Mouse (Mus musculus) cerebellum, adult 2 months (tissue): ENCODE measurements around the gene Prss57. TPM values are rescaled to one million over a fixed set of nuclear protein-coding genes. Genes with fewer than 3 reads are reported as not detected.
"Not testable (repeated sequence)": the region's sequence is repeated elsewhere in the genome, so short reads cannot be mapped to it uniquely, and the experiment has no call there.

Source experiments
- DNase-seq, 2 experiments: peaks; one replicate each; pipeline ENCODE4 v3.0.0; 2021
- H3K27ac ChIP-seq: fragments of 200-500 bp; 2 replicates; pipeline ENCODE4 v1.5.1; 2012; ENCODE audit warnings: low read length, control low read depth, inconsistent platforms; ENCODE audit not compliant: insufficient read depth
- H3K27me3 ChIP-seq: fragments of 200-500 bp; 2 replicates; pipeline ENCODE4 v1.6.1; 2012; ENCODE audit warnings: inconsistent platforms, mild to moderate bottlenecking, low read length, moderate library complexity; ENCODE audit not compliant: control insufficient read depth, insufficient read depth
- H3K4me1 ChIP-seq: fragments of 200-500 bp; 2 replicates; pipeline ENCODE4 v1.6.1; 2011; ENCODE audit warnings: low read length; ENCODE audit not compliant: control insufficient read depth, insufficient read depth
- H3K4me3 ChIP-seq: fragments of 200-500 bp; replicated peaks from 2 replicates; pipeline ENCODE3; 2011; ENCODE audit warnings: mild to moderate bottlenecking, low read depth, low read length, control low read depth; ENCODE audit not compliant: insufficient read depth
- CTCF ChIP-seq: fragments of 200-500 bp; IDR thresholded peaks from 2 replicates; pipeline ENCODE4 v1.5.1; 2011; ENCODE audit warnings: low read depth, mild to moderate bottlenecking, control low read depth, low read length, moderate library complexity, borderline replicate concordance; ENCODE audit not compliant: insufficient read depth
- POLR2A ChIP-seq: fragments of 200-500 bp; IDR thresholded peaks from 2 replicates; pipeline ENCODE4 v1.6.1; 2011; ENCODE audit warnings: low read length, control low read depth, borderline replicate concordance; ENCODE audit not compliant: insufficient read depth
- WGBS: fragments of 180-500 bp; shearing (Covaris S2); methylation state at CpG from one replicate; pipeline ENCODE4 v1.1.7; 2018; 5-methylcytosine and 5-hydroxymethylcytosine counted together
- polyA plus RNA-seq: library from polyadenylated mRNA; depleted of rRNA; stranded (reverse); fragments of >200 nt; gene quantifications from 2 replicates; pipeline ENCODE4 v1.2.3, GENCODE M21; 2012

Gene Prss57
- polyA plus RNA-seq, 1 experiment, result 0.16 TPM

GRCm38 (mm10) chr10:79766508-79767325 is 24.0 kb downstream of the Prss57 start, which contains the start of gene Rnf126:
Gene Rnf126 (minus strand): TSS chr10:79766952.
- H3K27me3 ChIP-seq, result no peaks in the 10 kb centered on the region
- H3K27ac ChIP-seq, result peak within 1 kb of the TSS; percentile 77
- H3K4me1 ChIP-seq, result peaks cover 28% of the 10 kb centered on the region
- H3K4me3 ChIP-seq, result peak within 1 kb of the TSS; percentile 82
- 1% methylated on average over 101 of the region's 101 CpGs for WGBS
- TF ChIP-seq CTCF, result no peak
- TF ChIP-seq POLR2A, result peak; percentile 52
- peak; percentile 99 to 100 for DNase-seq

- 5% methylated on average over 16 of the region's 16 CpGs for WGBS
- peaks cover 28% of the 10 kb centered on the region for H3K4me1 ChIP-seq
- peak overlapping the region; percentile 82 for H3K4me3 ChIP-seq
- H3K27ac ChIP-seq, result peak overlapping the region; percentile 77
- TF ChIP-seq POLR2A, result no peak
- TF ChIP-seq CTCF, result no peak
- no peaks in the 10 kb centered on the region for H3K27me3 ChIP-seq
- no peak for DNase-seq
These were observed 24.7 kb downstream of the Prss57 start for GRCm38 (mm10) chr10:79766001-79766507.

GRCm38 (mm10) chr10:79765228-79765745 is 25.5 kb downstream of the Prss57 start:
- 39% methylated on average over 2 of the region's 2 CpGs for WGBS
- Histone ChIP-seq H3K4me1 (peaks cover 28% of the 10 kb centered on the region), H3K27me3 (no peaks in the 10 kb centered on the region), H3K4me3 (peak overlapping the region; percentile 82), H3K27ac (no peak overlapping the region)
- no peak for TF ChIP-seq POLR2A
- TF ChIP-seq CTCF, result no peak
- DNase-seq, result no peak

GRCm38 (mm10) chr10:79764234-79764633 is 26.5 kb downstream of the Prss57 start:
- H3K4me3 ChIP-seq, result no peak overlapping the region
- TF ChIP-seq POLR2A (no peak), CTCF (no peak)
- H3K27ac ChIP-seq, result no peak overlapping the region
- no peaks in the 10 kb centered on the region for H3K27me3 ChIP-seq
- DNase-seq, result no peak
- peaks cover 28% of the 10 kb centered on the region for H3K4me1 ChIP-seq
- 18% methylated on average over 7 of the region's 7 CpGs for WGBS

GRCm38 (mm10) chr10:79762875-79763274 is 27.9 kb downstream of the Prss57 start:
- Histone ChIP-seq H3K4me3 (no peak overlapping the region), H3K27ac (no peak overlapping the region), H3K27me3 (no peaks in the 10 kb centered on the region), H3K4me1 (peaks cover 28% of the 10 kb centered on the region)
- no peak for TF ChIP-seq POLR2A
- no peak for TF ChIP-seq CTCF
- WGBS, result 74% methylated on average over 3 of the region's 3 CpGs
- no peak for DNase-seq

- peaks cover 30% of the 10 kb centered on the region for H3K4me1 ChIP-seq
- no peaks in the 10 kb centered on the region for H3K27me3 ChIP-seq
- no peak overlapping the region for H3K27ac ChIP-seq
- DNase-seq, result no peak
- WGBS, result 74% methylated on average over 11 of the region's 11 CpGs
- no peak for TF ChIP-seq CTCF
- no peak for TF ChIP-seq POLR2A
- no peak overlapping the region for H3K4me3 ChIP-seq
These were observed 30.1 kb downstream of the Prss57 start for GRCm38 (mm10) chr10:79760603-79761143.

- not testable (repeated sequence) for DNase-seq, H3K27ac ChIP-seq, H3K4me3 ChIP-seq, H3K27me3 ChIP-seq
- 97% methylated on average over 1 of the region's 1 CpGs for WGBS
- H3K4me1 ChIP-seq, result peaks cover 23% of the 10 kb centered on the region
These were observed 31.1 kb downstream of the Prss57 start for GRCm38 (mm10) chr10:79759675-79760074.
